Mouse (Mus musculus) kidney, adult 11 months (tissue): ENCODE measurements around the gene Insc.
A peak's percentile ranks its signal among the peaks of the same experiment; 100 is the strongest.
"Not testable (repeated sequence)": the region's sequence is repeated elsewhere in the genome, so short reads cannot be mapped to it uniquely, and the experiment has no call there.

Source experiments
- DNase-seq: peaks from one replicate; pipeline ENCODE4 v3.0.0; 2022

Insc gene

GRCm38 (mm10) chr7:114743022-114743780, at the start of gene Insc:
TSS of gene Insc (plus strand) at chr7:114743694.
- DNase-seq, result no peak

GRCm38 (mm10) chr7:114700871-114701270, 42.6 kb upstream of the Insc start:
- no peak for DNase-seq

- no peak for DNase-seq
Measured at GRCm38 (mm10) chr7:114706716-114707115, 36.8 kb upstream of the Insc start.

- DNase-seq, result no peak
Measured at GRCm38 (mm10) chr7:114707398-114707797, 36.1 kb upstream of the Insc start.

- DNase-seq, result no peak
Measured at GRCm38 (mm10) chr7:114710419-114710818, 33.1 kb upstream of the Insc start.

GRCm38 (mm10) chr7:114712523-114712922, 31.0 kb upstream of the Insc start:
- DNase-seq, result no peak

GRCm38 (mm10) chr7:114718300-114718699, 25.2 kb upstream of the Insc start, which contains the start of gene Calcb:
TSS of gene Calcb (plus strand) at chr7:114718643.
- DNase-seq, result no peak

GRCm38 (mm10) chr7:114719381-114720131, 23.9 kb upstream of the Insc start:
- peak; percentile 6 for DNase-seq

- not testable (repeated sequence) for DNase-seq
Measured at GRCm38 (mm10) chr7:114729696-114730095, 13.8 kb upstream of the Insc start.

GRCm38 (mm10) chr7:114731175-114731574, 12.3 kb upstream of the Insc start:
- no peak for DNase-seq

GRCm38 (mm10) chr7:114731700-114732099, 11.8 kb upstream of the Insc start:
- DNase-seq, result not testable (repeated sequence)

- DNase-seq, result no peak
Measured at GRCm38 (mm10) chr7:114736256-114736655, 7.2 kb upstream of the Insc start.

- no peak for DNase-seq
Measured at GRCm38 (mm10) chr7:114738166-114738565, 5.3 kb upstream of the Insc start.

- DNase-seq, result no peak
Measured at GRCm38 (mm10) chr7:114740360-114741165, 2.9 kb upstream of the Insc start.

- no peak for DNase-seq
Measured at GRCm38 (mm10) chr7:114744639-114745245, 1.2 kb downstream of the Insc start.

GRCm38 (mm10) chr7:114745481-114746271, 2.2 kb downstream of the Insc start:
- DNase-seq, result no peak

- DNase-seq, result no peak
Measured at GRCm38 (mm10) chr7:114747596-114747995, 4.1 kb downstream of the Insc start.

- DNase-seq, result no peak
Measured at GRCm38 (mm10) chr7:114748239-114748638, 4.7 kb downstream of the Insc start.

GRCm38 (mm10) chr7:114753471-114753870, 10.0 kb downstream of the Insc start:
- DNase-seq, result no peak

- no peak for DNase-seq
Measured at GRCm38 (mm10) chr7:114754196-114754595, 10.7 kb downstream of the Insc start.

- DNase-seq, result peak; percentile 29
Measured at GRCm38 (mm10) chr7:114754626-114755025, 11.1 kb downstream of the Insc start.

- no peak for DNase-seq
Measured at GRCm38 (mm10) chr7:114762660-114763059, 19.2 kb downstream of the Insc start.
